ENCODE assay signal across 8 mouse cellular contexts in genomic region chr7:25297454-25298325, GRCm38 (mm10). TPM values are rescaled to one million over a fixed set of nuclear protein-coding genes. Genes with fewer than 3 reads are reported as not detected.
DNase-seq lines count a peak whose midpoint lies in the region; ATAC-seq and TF ChIP-seq lines count a peak whose summit lies in the region.

Gene Pafah1b3 (minus strand): TSS chr7:25297986.

- H3K9me3 ChIP-seq in E14TG2a.4 (ENCODE audit: low read length), result no peaks in the 10 kb centered on the region
- no peaks in the 10 kb centered on the region for H3K9me3 ChIP-seq in liver, embryonic 16.5 days (replicated peaks; ENCODE audit: control insufficient read depth, low read length)
- H3K9me3 ChIP-seq in neural tube, embryonic 14.5 days (ENCODE audit: control insufficient read depth, low read length), result no peaks in the 10 kb centered on the region

- peak within 1 kb of the TSS; percentile 75 for H3K27ac ChIP-seq in liver, embryonic 16.5 days (ENCODE audit: low read length)
- peak within 1 kb of the TSS; percentile 97 for H3K27ac ChIP-seq in neural tube, embryonic 14.5 days (ENCODE audit: low read depth, low read length)
- H3K27ac ChIP-seq in thymus, adult 2 months (ENCODE audit: control insufficient read depth, insufficient read depth, low read length), result peak within 1 kb of the TSS; percentile 76

- TF ChIP-seq CTCF in E14TG2a.4 (conservative IDR thresholded peaks at IDR 0.05; ENCODE audit: low read length), result no peak
- peak; percentile 78; the same call in 1 of the 2 replicates for TF ChIP-seq CTCF in thymus, adult 2 months (IDR thresholded peaks at IDR 0.05; ENCODE audit: borderline replicate concordance, control insufficient read depth, extremely low read depth, insufficient read depth, low read length, poor library complexity)

- peaks cover 38% of the 10 kb centered on the region for H3K36me3 ChIP-seq in E14TG2a.4 (ENCODE audit: insufficient read depth, low read length)
- H3K36me3 ChIP-seq in liver, embryonic 16.5 days (ENCODE audit: control insufficient read depth, insufficient read depth), result peaks cover 12% of the 10 kb centered on the region
- H3K36me3 ChIP-seq in neural tube, embryonic 14.5 days (ENCODE audit: control insufficient read depth, insufficient read depth, low read length), result peaks cover 23% of the 10 kb centered on the region
- peaks cover 9% of the 10 kb centered on the region for H3K36me3 ChIP-seq in thymus, adult 2 months (ENCODE audit: control insufficient read depth, insufficient read depth, low read length)

- WGBS in large intestine, adult 2 months, result under 1% methylated on average over 52 of the region's 52 CpGs
- WGBS in liver, embryonic 16.5 days (ENCODE audit: insufficient replicate concordance), result under 1% methylated on average over 51 of the region's 52 CpGs
- WGBS in neural tube, embryonic 14.5 days, result under 1% methylated on average over 52 of the region's 52 CpGs
- under 1% methylated on average over 52 of the region's 52 CpGs for WGBS in thymus, adult 2 months

- H3K4me1 ChIP-seq in E14TG2a.4 (replicated peaks; ENCODE audit: low read depth, low read length), result peaks cover 60% of the 10 kb centered on the region
- peaks cover 19% of the 10 kb centered on the region for H3K4me1 ChIP-seq in liver, embryonic 16.5 days (ENCODE audit: control insufficient read depth, low read depth, low read length)
- peaks cover 17% of the 10 kb centered on the region for H3K4me1 ChIP-seq in neural tube, embryonic 14.5 days (ENCODE audit: control insufficient read depth, insufficient read depth, low read length)
- H3K4me1 ChIP-seq in thymus, adult 2 months (replicated peaks; ENCODE audit: control insufficient read depth, insufficient read depth, low read length), result peaks cover 18% of the 10 kb centered on the region

- TF ChIP-seq POLR2A in thymus, adult 2 months (IDR thresholded peaks at IDR 0.05; ENCODE audit: control insufficient read depth, extremely low read depth, insufficient read depth, low read length, poor library complexity), result no peak

- DNase-seq in brain, adult 2 months (ENCODE audit: low read depth, low spot score), result peak; percentile 99
- peak; percentile 80 to 82 for DNase-seq in heart, postnatal 10 days
- DNase-seq in large intestine, adult 2 months (ENCODE audit: low read depth, low spot score), result no peak
- peak; percentile 82 for DNase-seq in thymus, adult 2 months

- peak within 1 kb of the TSS; percentile 77 for H3K9ac ChIP-seq in liver, embryonic 16.5 days (ENCODE audit: low read depth, low read length)
- H3K9ac ChIP-seq in neural tube, embryonic 14.5 days (replicated peaks; ENCODE audit: low read depth, low read length), result peak within 1 kb of the TSS; percentile 75

- peak within 1 kb of the TSS; percentile 88 for H3K4me2 ChIP-seq in liver, embryonic 16.5 days (ENCODE audit: low read depth, low read length)
- H3K4me2 ChIP-seq in neural tube, embryonic 14.5 days (ENCODE audit: low read depth, low read length), result peak within 1 kb of the TSS; percentile 78

- peaks cover 11% of the 10 kb centered on the region for H3K27me3 ChIP-seq in E14TG2a.4 (ENCODE audit: insufficient read depth, low read length)
- H3K27me3 ChIP-seq in liver, embryonic 16.5 days (ENCODE audit: control insufficient read depth, insufficient read depth, low read depth, low read length), result no peaks in the 10 kb centered on the region
- no peaks in the 10 kb centered on the region for H3K27me3 ChIP-seq in neural tube, embryonic 14.5 days (ENCODE audit: control insufficient read depth, insufficient read depth, low read length)
- no peaks in the 10 kb centered on the region for H3K27me3 ChIP-seq in thymus, adult 2 months (ENCODE audit: control insufficient read depth, insufficient read depth, low read length)

- peak; percentile 46; the same call in 1 of the 2 replicates for ATAC-seq in erythroid progenitor cell, adult 5-6 weeks (replicated peaks; ENCODE audit: low FRiP score, poor library complexity, severe bottlenecking)
- peak; percentile 88 for ATAC-seq in liver, embryonic 16.5 days (ENCODE audit: low read depth)
- peak; percentile 94 for ATAC-seq in neural tube, embryonic 14.5 days (ENCODE audit: low read depth)

- H3K4me3 ChIP-seq in E14TG2a.4 (replicated peaks; ENCODE audit: low read length), result peak within 1 kb of the TSS; percentile 94
- peak within 1 kb of the TSS; percentile 73 for H3K4me3 ChIP-seq in liver, embryonic 16.5 days (ENCODE audit: low read depth, low read length)
- peak within 1 kb of the TSS; percentile 55 for H3K4me3 ChIP-seq in neural tube, embryonic 14.5 days (ENCODE audit: low read depth, low read length)
- H3K4me3 ChIP-seq in thymus, adult 2 months (ENCODE audit: control insufficient read depth, insufficient read depth, low read length), result peak within 1 kb of the TSS; percentile 94

- intact Hi-C loops in heart, postnatal 10 days (cut with DNase I), result loop anchor here (2.0 kb wide), 1 partner anchor 15 kb away; no protein-coding TSS in a partner anchor

RNA-seq across cellular contexts. Expression of gene Pafah1b3, which starts in this region (rescaled TPM):
- 20.2 and 26.8 TPM in 2 replicates for total RNA-seq in erythroid progenitor cell, adult 5-6 weeks (2015; ENCODE audit: low replicate concordance)
- 8.9 and 17.3 TPM in 2 replicates for total RNA-seq in erythroid progenitor cell, adult 5-6 weeks (2017; ENCODE audit: low replicate concordance)
- total RNA-seq in heart, postnatal 10 days (2021), result 10 to 100 TPM; 12.8 to 16.0 TPM
- polyA plus RNA-seq in large intestine, adult 2 months (2012; rRNA removed), result 173 and 176 TPM in 2 replicates
- polyA plus RNA-seq in liver, embryonic 16.5 days (2015; fragmentation: Nextera tagmentation; extraction: Ambion mirVana), result 25.6 and 26.2 TPM in 2 replicates
- polyA plus RNA-seq in neural tube, embryonic 14.5 days (2014; fragmentation: Nextera tagmentation; extraction: Ambion mirVana), result 561 and 590 TPM in 2 replicates
- polyA plus RNA-seq in thymus, adult 2 months (2012; rRNA removed), result 138 and 140 TPM in 2 replicates
